Mouse (Mus musculus): ENCODE results near the gene Slc46a1. TPM values are rescaled to one million over a fixed set of nuclear protein-coding genes. Genes with fewer than 3 reads are reported as not detected.

Gene Slc46a1
- polyA plus RNA-seq, 1 experiment from 2014 or later: 20.5 TPM

GRCm38 (mm10) chr11:78495904-78496303 is 30.4 kb downstream of the Slc46a1 start:
- Histone ChIP-seq H3K4me3 (ENCODE audit: low read depth, low read length) (peak overlapping the region; percentile 74; the same call in 1 of the 2 replicates), H3K9me3 (ENCODE audit: control insufficient read depth, low read length) (no peaks in the 10 kb centered on the region), H3K27ac (ENCODE audit: low read depth, low read length) (no peak overlapping the region), H3K36me3 (ENCODE audit: control insufficient read depth, insufficient read depth, low read length) (no peaks in the 10 kb centered on the region), H3K4me2 (peak overlapping the region; percentile 96), H3K27me3 (ENCODE audit: control insufficient read depth, insufficient read depth, low read length) (peaks cover 18% of the 10 kb centered on the region), H3K4me1 (ENCODE audit: control insufficient read depth, insufficient read depth, low read length) (peaks cover 29% of the 10 kb centered on the region), H3K9ac (ENCODE audit: low read length) (peak overlapping the region; percentile 12; the same call in 1 of the 2 replicates)
- 5% methylated on average over 6 of the region's 6 CpGs for WGBS
- ATAC-seq (ENCODE audit: low FRiP score): no peak
- peak; percentile 94 for DNase-seq (ENCODE audit: low spot score, missing footprints)

- Histone ChIP-seq H3K9ac (ENCODE audit: low read length) (peak overlapping the region; percentile 78), H3K4me2 (peak overlapping the region; percentile 96), H3K4me3 (ENCODE audit: low read depth, low read length) (peak overlapping the region; percentile 74), H3K27ac (ENCODE audit: low read depth, low read length) (peak overlapping the region; percentile 63), H3K27me3 (ENCODE audit: control insufficient read depth, insufficient read depth, low read length) (peaks cover 8% of the 10 kb centered on the region), H3K4me1 (ENCODE audit: control insufficient read depth, insufficient read depth, low read length) (peaks cover 27% of the 10 kb centered on the region), H3K9me3 (ENCODE audit: control insufficient read depth, low read length) (no peaks in the 10 kb centered on the region), H3K36me3 (ENCODE audit: control insufficient read depth, insufficient read depth, low read length) (no peaks in the 10 kb centered on the region)
- DNase-seq (ENCODE audit: low spot score, missing footprints) (no peak), ATAC-seq (ENCODE audit: low FRiP score) (peak; percentile 82)
- WGBS: under 1% methylated on average over 44 of the region's 44 CpGs
These were observed 31.6 kb downstream of the Slc46a1 start for GRCm38 (mm10) chr11:78497071-78497541.

GRCm38 (mm10) chr11:78497544-78498522 is 32.3 kb downstream of the Slc46a1 start, which contains the start of gene Sarm1:
Sarm1 (minus strand) TSS chr11:78497754.
- DNase-seq (ENCODE audit: low spot score, missing footprints) (peak; percentile 99), ATAC-seq (ENCODE audit: low FRiP score) (peak; percentile 97)
- peaks cover 8% of the 10 kb centered on the region for H3K27me3 ChIP-seq (ENCODE audit: control insufficient read depth, insufficient read depth, low read length)
- WGBS: 3% methylated on average over 35 of the region's 36 CpGs
- H3K27ac ChIP-seq (ENCODE audit: low read depth, low read length): peak within 1 kb of the TSS; percentile 79
- H3K36me3 ChIP-seq (ENCODE audit: control insufficient read depth, insufficient read depth, low read length): no peaks in the 10 kb centered on the region
- peak within 1 kb of the TSS; percentile 96 for H3K4me2 ChIP-seq
- H3K9ac ChIP-seq (ENCODE audit: low read length): peak within 1 kb of the TSS; percentile 78
- H3K9me3 ChIP-seq (ENCODE audit: control insufficient read depth, low read length): no peaks in the 10 kb centered on the region
- peak within 1 kb of the TSS; percentile 74 for H3K4me3 ChIP-seq (ENCODE audit: low read depth, low read length)
- H3K4me1 ChIP-seq (ENCODE audit: control insufficient read depth, insufficient read depth, low read length): peaks cover 27% of the 10 kb centered on the region

GRCm38 (mm10) chr11:78499004-78499403 is 33.5 kb downstream of the Slc46a1 start, which contains the start of gene Vtn:
Vtn (plus strand) TSS chr11:78499091.
- Histone ChIP-seq H3K4me3 (ENCODE audit: low read depth, low read length) (peak within 1 kb of the TSS; percentile 74), H3K9me3 (ENCODE audit: control insufficient read depth, low read length) (no peaks in the 10 kb centered on the region), H3K27ac (ENCODE audit: low read depth, low read length) (peak within 1 kb of the TSS; percentile 79), H3K27me3 (ENCODE audit: control insufficient read depth, insufficient read depth, low read length) (peaks cover 8% of the 10 kb centered on the region), H3K4me2 (peak within 1 kb of the TSS; percentile 96), H3K9ac (ENCODE audit: low read length) (peak within 1 kb of the TSS; percentile 78), H3K36me3 (ENCODE audit: control insufficient read depth, insufficient read depth, low read length) (no peaks in the 10 kb centered on the region), H3K4me1 (ENCODE audit: control insufficient read depth, insufficient read depth, low read length) (peaks cover 27% of the 10 kb centered on the region)
- DNase-seq (ENCODE audit: low spot score, missing footprints) (peak; percentile 91), ATAC-seq (ENCODE audit: low FRiP score) (no peak)
- 35% methylated on average over 7 of the region's 7 CpGs for WGBS

- Histone ChIP-seq H3K27ac (ENCODE audit: low read depth, low read length) (peak overlapping the region; percentile 57; the same call in 1 of the 2 replicates), H3K9me3 (ENCODE audit: control insufficient read depth, low read length) (no peaks in the 10 kb centered on the region), H3K4me2 (peak overlapping the region; percentile 23), H3K36me3 (ENCODE audit: control insufficient read depth, insufficient read depth, low read length) (no peaks in the 10 kb centered on the region), H3K4me3 (ENCODE audit: low read depth, low read length) (peak overlapping the region; percentile 6; the same call in 1 of the 2 replicates), H3K9ac (ENCODE audit: low read length) (no peak overlapping the region), H3K27me3 (ENCODE audit: control insufficient read depth, insufficient read depth, low read length) (peaks cover 8% of the 10 kb centered on the region), H3K4me1 (ENCODE audit: control insufficient read depth, insufficient read depth, low read length) (peaks cover 27% of the 10 kb centered on the region)
- WGBS: 44% methylated on average over 16 of the region's 16 CpGs
- no peak for ATAC-seq (ENCODE audit: low FRiP score)
- no peak for DNase-seq (ENCODE audit: low spot score, missing footprints)
These were observed 34.0 kb downstream of the Slc46a1 start for GRCm38 (mm10) chr11:78499543-78499942.

GRCm38 (mm10) chr11:78500623-78501202 is 35.2 kb downstream of the Slc46a1 start:
- no peaks in the 10 kb centered on the region for H3K36me3 ChIP-seq (ENCODE audit: control insufficient read depth, insufficient read depth, low read length)
- no peak for ATAC-seq (ENCODE audit: low FRiP score)
- H3K27me3 ChIP-seq (ENCODE audit: control insufficient read depth, insufficient read depth, low read length): peaks cover 5% of the 10 kb centered on the region
- DNase-seq (ENCODE audit: low spot score, missing footprints): no peak
- H3K9ac ChIP-seq (ENCODE audit: low read length): no peak overlapping the region
- H3K9me3 ChIP-seq (ENCODE audit: control insufficient read depth, low read length): no peaks in the 10 kb centered on the region
- no peak overlapping the region for H3K4me3 ChIP-seq (ENCODE audit: low read depth, low read length)
- H3K27ac ChIP-seq (ENCODE audit: low read depth, low read length): no peak overlapping the region
- H3K4me1 ChIP-seq (ENCODE audit: control insufficient read depth, insufficient read depth, low read length): peaks cover 25% of the 10 kb centered on the region
- WGBS: 76% methylated on average over 9 of the region's 9 CpGs
- peak overlapping the region; percentile 14; the same call in 1 of the 2 replicates for H3K4me2 ChIP-seq

- Histone ChIP-seq H3K36me3 (ENCODE audit: control insufficient read depth, insufficient read depth, low read length) (no peaks in the 10 kb centered on the region), H3K9ac (ENCODE audit: low read length) (no peak overlapping the region), H3K27ac (ENCODE audit: low read depth, low read length) (no peak overlapping the region), H3K27me3 (ENCODE audit: control insufficient read depth, insufficient read depth, low read length) (no peaks in the 10 kb centered on the region), H3K4me1 (ENCODE audit: control insufficient read depth, insufficient read depth, low read length) (peaks cover 17% of the 10 kb centered on the region), H3K9me3 (ENCODE audit: control insufficient read depth, low read length) (no peaks in the 10 kb centered on the region), H3K4me2 (no peak overlapping the region), H3K4me3 (ENCODE audit: low read depth, low read length) (no peak overlapping the region)
- DNase-seq (ENCODE audit: low spot score, missing footprints) (no peak), ATAC-seq (ENCODE audit: low FRiP score) (no peak)
- 84% methylated on average over 20 of the region's 20 CpGs for WGBS
These were observed 36.0 kb downstream of the Slc46a1 start for GRCm38 (mm10) chr11:78501529-78501928.

- Histone ChIP-seq H3K27me3 (ENCODE audit: control insufficient read depth, insufficient read depth, low read length) (no peaks in the 10 kb centered on the region), H3K9ac (ENCODE audit: low read length) (no peak within 1 kb of the TSS), H3K36me3 (ENCODE audit: control insufficient read depth, insufficient read depth, low read length) (peaks cover 2% of the 10 kb centered on the region; the same call in 1 of the 2 replicates), H3K4me1 (ENCODE audit: control insufficient read depth, insufficient read depth, low read length) (peaks cover 10% of the 10 kb centered on the region; the same call in 1 of the 2 replicates), H3K27ac (ENCODE audit: low read depth, low read length) (no peak within 1 kb of the TSS), H3K9me3 (ENCODE audit: control insufficient read depth, low read length) (no peaks in the 10 kb centered on the region), H3K4me3 (ENCODE audit: low read depth, low read length) (no peak within 1 kb of the TSS), H3K4me2 (no peak within 1 kb of the TSS)
- DNase-seq (ENCODE audit: low spot score, missing footprints) (no peak), ATAC-seq (ENCODE audit: low FRiP score) (no peak)
- 65% methylated on average over 7 of the region's 7 CpGs for WGBS
These were observed 37.6 kb downstream of the Slc46a1 start, which contains the start of gene Sebox for GRCm38 (mm10) chr11:78502909-78503650. Sebox (plus strand) TSS chr11:78503447.

Measured in midbrain, embryonic 11.5 days (tissue).